Mouse (Mus musculus) testis, adult 2 months (tissue): ENCODE results near the gene Yrdc. TPM values are rescaled to one million over a fixed set of nuclear protein-coding genes. Genes with fewer than 3 reads are reported as not detected.

Source experiments
- H3K27ac ChIP-seq: fragments of 200-500 bp; 2 replicates; pipeline ENCODE4 v1.5.1; 2012; ENCODE audit warnings: low read depth, low read length; ENCODE audit not compliant: control insufficient read depth, insufficient read depth
- H3K27me3 ChIP-seq: fragments of 200-500 bp; 2 replicates; pipeline ENCODE4 v1.6.1; 2012; ENCODE audit warnings: mild to moderate bottlenecking, low read length, moderate library complexity; ENCODE audit not compliant: control insufficient read depth, insufficient read depth
- H3K36me3 ChIP-seq: fragments of 200-500 bp; 2 replicates; pipeline ENCODE4 v1.6.1; 2012; ENCODE audit warnings: mild to moderate bottlenecking, low read length; ENCODE audit not compliant: control insufficient read depth, insufficient read depth
- H3K4me1 ChIP-seq: fragments of 200-500 bp; 2 replicates; pipeline ENCODE4 v1.6.1; 2012; ENCODE audit warnings: low read length; ENCODE audit not compliant: control insufficient read depth, insufficient read depth
- H3K4me3 ChIP-seq: fragments of 200-500 bp; 2 replicates; pipeline ENCODE4 v1.5.1; 2012; ENCODE audit warnings: low read depth, mild to moderate bottlenecking, low read length, moderate library complexity, mixed read lengths; ENCODE audit not compliant: control insufficient read depth
- CTCF ChIP-seq: fragments of 200-500 bp; IDR thresholded peaks from 2 replicates; pipeline ENCODE4 v1.5.1; 2012; ENCODE audit warnings: low read depth, mild to moderate bottlenecking, inconsistent platforms, low read length, moderate library complexity; ENCODE audit not compliant: control insufficient read depth, insufficient read depth, insufficient replicate concordance
- POLR2A ChIP-seq: fragments of 200-500 bp; IDR thresholded peaks from 2 replicates; pipeline ENCODE4 v1.6.1; 2012; ENCODE audit warnings: low read depth, mild to moderate bottlenecking, inconsistent platforms, low read length, moderate library complexity; ENCODE audit not compliant: control insufficient read depth
- polyA plus RNA-seq: library from polyadenylated mRNA; depleted of rRNA; stranded (reverse); fragments of >200 nt; gene quantifications from 2 replicates; pipeline ENCODE4 v1.2.3, GENCODE M21; 2012; rRNA removed

The Yrdc gene
- polyA plus RNA-seq, 1 experiment: 54.1 TPM

DNA sequence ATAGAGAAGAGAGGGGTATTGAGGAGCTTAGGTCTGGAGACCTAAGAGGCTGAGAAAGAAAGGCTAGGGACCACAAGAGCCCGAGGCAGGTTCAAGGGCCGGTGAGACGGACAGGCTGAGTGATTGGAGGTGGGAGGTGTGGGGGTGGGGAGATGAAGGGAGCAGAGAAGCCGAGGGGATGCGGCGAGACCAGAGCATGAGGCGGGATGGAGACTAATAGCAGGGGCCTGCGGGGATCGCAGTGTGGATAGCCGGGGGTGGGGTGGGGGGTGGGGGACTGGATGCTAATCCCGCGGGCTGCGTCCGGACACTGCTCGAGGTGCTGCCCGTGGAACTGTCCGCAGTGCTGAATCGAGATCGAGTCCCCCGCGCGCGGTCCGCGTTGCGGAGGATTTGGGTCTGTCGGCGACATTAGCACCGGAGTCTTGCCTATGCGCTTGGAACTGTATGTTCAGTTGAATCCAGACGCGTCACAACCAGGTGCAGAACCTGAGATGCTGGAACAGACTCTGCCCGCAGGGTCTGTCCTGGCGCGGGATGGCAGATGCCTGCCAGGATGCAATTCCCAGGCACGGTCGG lies 31.8 kb downstream of the Yrdc start:
- TF ChIP-seq POLR2A: no peak
- TF ChIP-seq CTCF: no peak
- H3K4me1 ChIP-seq: peaks cover 25% of the 10 kb centered on the region
- no peak overlapping the region for H3K27ac ChIP-seq
- peak overlapping the region; percentile 79 for H3K4me3 ChIP-seq
- H3K27me3 ChIP-seq: peaks cover 13% of the 10 kb centered on the region
- no peaks in the 10 kb centered on the region for H3K36me3 ChIP-seq

DNA sequence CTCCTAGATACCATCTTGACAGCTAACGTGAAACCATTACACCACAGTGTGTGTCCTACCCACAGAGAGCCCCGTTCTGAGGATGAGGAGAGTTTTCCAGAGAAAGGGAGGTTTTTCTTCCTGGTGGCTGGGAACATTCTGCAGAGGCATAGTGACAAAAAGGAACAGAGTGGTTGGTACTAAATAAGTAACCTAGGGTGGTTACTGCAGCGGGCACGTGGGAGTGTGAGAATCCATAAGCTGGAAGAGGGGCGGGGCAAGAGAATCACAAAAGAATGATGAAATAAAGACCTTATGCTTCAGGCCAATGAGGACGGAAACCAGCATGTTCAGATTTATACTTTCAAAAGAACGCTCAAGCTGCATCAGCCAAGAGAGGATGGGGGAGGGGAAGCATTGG lies 38.2 kb downstream of the Yrdc start:
- H3K4me1 ChIP-seq: peaks cover 6% of the 10 kb centered on the region; the same call in 1 of the 2 replicates
- H3K4me3 ChIP-seq: no peak overlapping the region
- TF ChIP-seq CTCF: no peak
- TF ChIP-seq POLR2A: no peak
- H3K36me3 ChIP-seq: no peaks in the 10 kb centered on the region
- no peak overlapping the region for H3K27ac ChIP-seq
- H3K27me3 ChIP-seq: peaks cover 2% of the 10 kb centered on the region; the same call in 1 of the 2 replicates

DNA sequence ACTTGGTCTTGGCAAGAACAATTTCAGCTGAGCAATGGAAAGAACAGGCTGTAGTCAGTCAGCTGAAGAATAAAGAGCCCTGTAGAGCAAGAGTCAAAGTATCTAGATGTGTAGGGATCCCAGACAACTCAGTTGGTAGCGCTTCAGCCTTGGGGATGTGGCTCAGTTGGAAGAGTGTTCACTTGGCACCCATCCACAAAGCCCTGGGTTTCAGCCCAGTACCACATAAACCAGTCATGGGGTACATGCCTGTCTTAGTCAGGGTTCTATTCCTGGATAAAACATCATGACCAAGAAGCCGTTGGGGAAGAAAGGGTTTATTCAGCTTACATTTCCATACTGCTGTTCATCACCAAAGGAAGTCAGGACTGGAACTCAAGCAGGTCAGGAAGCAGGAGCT lies 39.5 kb downstream of the Yrdc start:
- no peak overlapping the region for H3K4me3 ChIP-seq
- TF ChIP-seq CTCF (no peak), POLR2A (no peak)
- peaks cover 2% of the 10 kb centered on the region; the same call in 1 of the 2 replicates for H3K27me3 ChIP-seq
- H3K36me3 ChIP-seq: no peaks in the 10 kb centered on the region
- H3K27ac ChIP-seq: no peak overlapping the region
- H3K4me1 ChIP-seq: peaks cover 7% of the 10 kb centered on the region

DNA sequence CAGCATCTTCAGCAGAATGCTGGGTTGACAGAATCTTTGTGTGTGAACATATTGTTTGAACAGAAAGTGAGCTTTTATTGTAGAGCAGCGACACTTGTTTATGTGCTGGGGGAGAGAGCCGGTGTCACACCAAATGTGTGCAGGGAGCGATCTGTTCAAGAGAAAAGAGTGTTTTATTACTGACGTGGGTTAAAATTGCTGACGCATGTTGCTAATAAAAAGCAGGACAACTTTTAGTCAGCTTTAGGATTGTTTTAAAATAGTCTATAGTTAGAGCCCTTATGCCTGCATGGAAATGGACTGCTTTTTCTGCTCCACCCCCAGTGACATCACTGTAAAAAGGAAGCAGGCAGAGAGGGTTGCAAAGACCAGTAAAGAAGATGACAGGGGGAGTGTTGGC lies 40.4 kb downstream of the Yrdc start:
- Histone ChIP-seq H3K4me1 (peaks cover 7% of the 10 kb centered on the region), H3K36me3 (no peaks in the 10 kb centered on the region), H3K27me3 (peaks cover 2% of the 10 kb centered on the region; the same call in 1 of the 2 replicates), H3K4me3 (no peak overlapping the region), H3K27ac (no peak overlapping the region)
- TF ChIP-seq POLR2A (no peak), CTCF (no peak)

DNA sequence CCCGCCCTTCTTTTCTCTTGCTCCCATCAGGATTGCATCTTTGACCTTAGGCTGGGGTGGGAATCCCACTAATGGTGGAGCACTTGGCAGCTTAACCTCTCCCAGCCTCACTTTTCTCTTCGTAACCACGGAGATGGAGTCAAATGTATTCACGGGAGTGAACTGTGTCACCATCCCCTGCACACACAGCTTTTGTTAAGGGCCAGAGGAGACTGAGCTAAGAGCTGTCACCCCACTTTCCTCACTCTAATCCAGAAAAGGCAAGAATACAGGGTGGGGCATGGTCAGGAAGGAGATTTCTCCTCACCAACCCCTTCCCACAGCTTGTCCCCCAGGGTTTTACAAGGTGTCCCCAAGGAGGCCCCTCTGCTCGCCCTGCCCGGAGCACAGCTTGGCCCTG lies 43.3 kb downstream of the Yrdc start:
- H3K27ac ChIP-seq: no peak overlapping the region
- H3K4me3 ChIP-seq: peak overlapping the region; percentile 51
- H3K27me3 ChIP-seq: no peaks in the 10 kb centered on the region
- H3K4me1 ChIP-seq: peaks cover 8% of the 10 kb centered on the region
- TF ChIP-seq CTCF (no peak), POLR2A (no peak)
- no peaks in the 10 kb centered on the region for H3K36me3 ChIP-seq

DNA sequence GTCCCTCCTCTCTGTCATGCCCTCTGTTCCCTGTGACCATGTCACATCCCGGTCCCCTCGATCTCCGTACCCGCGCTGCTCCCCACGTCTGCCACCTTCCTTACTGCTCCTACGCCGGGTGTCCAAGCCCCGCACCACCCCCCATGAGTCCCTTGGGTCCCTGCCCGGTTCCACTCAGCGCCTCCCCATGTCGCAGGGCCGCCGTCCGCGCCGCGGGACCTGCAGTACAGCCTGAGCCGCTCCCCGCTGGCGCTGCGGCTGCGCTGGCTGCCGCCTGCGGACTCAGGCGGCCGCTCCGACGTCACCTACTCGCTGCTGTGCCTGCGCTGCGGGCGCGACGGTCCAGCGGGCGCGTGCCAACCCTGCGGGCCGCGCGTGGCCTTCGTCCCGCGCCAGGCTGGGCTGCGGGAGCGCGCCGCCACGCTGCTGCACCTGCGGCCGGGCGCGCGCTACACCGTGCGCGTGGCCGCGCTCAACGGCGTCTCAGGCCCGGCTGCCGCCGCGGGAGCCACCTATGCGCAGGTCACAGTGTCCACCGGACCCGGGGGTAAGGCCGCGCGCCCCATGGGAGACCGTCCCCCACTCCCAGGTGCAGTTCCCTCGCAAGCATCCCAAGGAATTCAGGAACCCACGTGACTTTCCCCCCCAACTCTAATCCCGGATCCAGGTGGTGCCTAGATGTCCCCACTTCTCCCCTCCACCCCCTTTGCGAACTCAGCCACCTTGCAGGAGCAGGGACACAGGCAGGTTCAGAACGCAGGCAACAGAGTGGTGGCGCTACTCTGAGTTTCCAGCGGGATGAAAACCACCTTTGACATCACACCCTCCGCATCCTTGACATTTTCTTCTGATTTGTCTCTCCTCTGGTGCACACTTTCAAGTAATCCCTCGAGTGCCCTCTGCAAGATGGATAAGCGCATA lies 44.3 kb downstream of the Yrdc start:
- Histone ChIP-seq H3K27me3 (no peaks in the 10 kb centered on the region), H3K4me1 (peaks cover 10% of the 10 kb centered on the region), H3K4me3 (peak overlapping the region; percentile 51), H3K36me3 (no peaks in the 10 kb centered on the region), H3K27ac (no peak overlapping the region)
- TF ChIP-seq CTCF: no peak
- no peak for TF ChIP-seq POLR2A

DNA sequence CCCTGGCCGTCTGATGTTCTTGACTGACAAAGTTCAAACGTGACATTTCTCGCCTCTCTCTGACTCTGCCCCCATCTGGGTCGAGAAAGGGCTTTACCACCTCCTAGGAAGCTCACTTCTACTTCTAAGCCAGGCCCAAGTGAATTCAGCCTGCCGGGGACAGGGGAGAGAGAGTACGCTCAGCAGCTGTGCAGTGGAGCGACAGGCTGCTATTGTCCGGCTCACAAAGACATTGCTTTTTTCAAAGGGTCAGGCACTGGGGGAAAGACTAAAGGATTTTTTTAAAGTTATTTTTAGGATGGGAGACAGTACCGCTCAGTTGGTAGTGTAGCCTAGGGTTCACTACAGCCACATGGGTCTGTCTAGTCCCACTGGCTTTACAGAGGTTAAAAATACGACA lies 47.9 kb downstream of the Yrdc start:
- no peak for TF ChIP-seq CTCF
- no peak for TF ChIP-seq POLR2A
- Histone ChIP-seq H3K36me3 (no peaks in the 10 kb centered on the region), H3K27ac (no peak overlapping the region), H3K4me3 (no peak overlapping the region), H3K27me3 (no peaks in the 10 kb centered on the region), H3K4me1 (peaks cover 11% of the 10 kb centered on the region)

DNA sequence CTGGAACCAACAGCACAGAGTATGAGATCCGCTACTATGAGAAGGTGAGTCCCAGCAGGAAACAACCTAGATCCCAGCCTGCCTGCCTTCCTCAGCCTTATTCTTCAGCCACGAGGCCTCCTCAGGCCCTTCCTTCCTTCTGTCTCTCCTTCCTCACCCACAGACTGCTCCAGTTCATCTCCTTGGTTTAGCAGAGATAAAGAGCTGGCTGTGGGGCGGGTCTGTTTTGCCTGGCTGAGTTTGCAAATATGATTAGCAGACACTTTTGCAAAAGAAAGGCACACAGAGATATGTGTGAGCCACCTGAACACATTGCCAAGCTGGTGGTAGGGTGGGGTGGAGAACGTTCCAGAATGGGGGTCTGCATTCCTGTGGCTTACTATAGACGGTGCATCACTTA lies 49.4 kb downstream of the Yrdc start:
- no peak overlapping the region for H3K27ac ChIP-seq
- no peaks in the 10 kb centered on the region for H3K36me3 ChIP-seq
- no peaks in the 10 kb centered on the region for H3K27me3 ChIP-seq
- H3K4me3 ChIP-seq: no peak overlapping the region
- H3K4me1 ChIP-seq: peaks cover 10% of the 10 kb centered on the region
- TF ChIP-seq CTCF: no peak
- TF ChIP-seq POLR2A: no peak

Other genes with a start within 250 kb of the Yrdc start
- not detected in 2 replicates for gene 3100002H09Rik, start 239.9 kb upstream of the Yrdc start, polyA plus RNA-seq
- gene Pou3f1, start 193.9 kb upstream of the Yrdc start, polyA plus RNA-seq: 0.22 and 0.32 TPM in 2 replicates
- gene Utp11, start 157.1 kb upstream of the Yrdc start, polyA plus RNA-seq: 4.3 and 4.8 TPM in 2 replicates
- gene Fhl3, start 150.0 kb upstream of the Yrdc start, polyA plus RNA-seq: 1.2 and 1.6 TPM in 2 replicates
- gene Sf3a3, start 135.9 kb upstream of the Yrdc start, polyA plus RNA-seq: 24.2 and 24.7 TPM in 2 replicates
- gene Inpp5b, start 108.8 kb upstream of the Yrdc start, polyA plus RNA-seq: 19.3 and 26.9 TPM in 2 replicates
- gene Mtf1, start 48.6 kb upstream of the Yrdc start, polyA plus RNA-seq: 61.0 and 64.0 TPM in 2 replicates
- 195 and 219 TPM in 2 replicates for gene 1110065P20Rik, start 517 bp downstream of the Yrdc start, polyA plus RNA-seq
- gene Maneal, start 11.5 kb downstream of the Yrdc start, polyA plus RNA-seq: 0.23 and 0.32 TPM in 2 replicates
- 7.2 and 9.3 TPM in 2 replicates for gene Epha10, start 30.2 kb downstream of the Yrdc start, polyA plus RNA-seq
- 7.1 and 8.0 TPM in 2 replicates for gene 9930104L06Rik, start 86.4 kb downstream of the Yrdc start, polyA plus RNA-seq
- gene Cdca8, start 88.6 kb downstream of the Yrdc start, polyA plus RNA-seq: 45.5 and 47.0 TPM in 2 replicates
- 1.1 and 1.7 TPM in 2 replicates for gene Rspo1, start 135.8 kb downstream of the Yrdc start, polyA plus RNA-seq
- gene Gnl2, start 165.9 kb downstream of the Yrdc start, polyA plus RNA-seq: 24.5 and 25.3 TPM in 2 replicates
- gene Dnali1, start 215.0 kb downstream of the Yrdc start, polyA plus RNA-seq: 185 and 189 TPM in 2 replicates
- 17.2 and 19.1 TPM in 2 replicates for gene Snip1, start 216.0 kb downstream of the Yrdc start, polyA plus RNA-seq
- gene Meaf6, start 234.5 kb downstream of the Yrdc start, polyA plus RNA-seq: 63.2 and 67.3 TPM in 2 replicates